Mouse (Mus musculus): Measurements from ENCODE around the gene Card14.
"Not testable (repeated sequence)": the region's sequence is repeated elsewhere in the genome, so short reads cannot be mapped to it uniquely, and the experiment has no call there.

Card14 gene

GRCm38 (mm10) chr11:119362769-119363533 is 55.4 kb downstream of the Card14 start:
- DNase-seq: no peak

- DNase-seq: peak; percentile 63
Observed at GRCm38 (mm10) chr11:119363534-119364145, 56.1 kb downstream of the Card14 start.

GRCm38 (mm10) chr11:119375425-119375824 is 67.9 kb downstream of the Card14 start:
- DNase-seq: no peak

DNA sequence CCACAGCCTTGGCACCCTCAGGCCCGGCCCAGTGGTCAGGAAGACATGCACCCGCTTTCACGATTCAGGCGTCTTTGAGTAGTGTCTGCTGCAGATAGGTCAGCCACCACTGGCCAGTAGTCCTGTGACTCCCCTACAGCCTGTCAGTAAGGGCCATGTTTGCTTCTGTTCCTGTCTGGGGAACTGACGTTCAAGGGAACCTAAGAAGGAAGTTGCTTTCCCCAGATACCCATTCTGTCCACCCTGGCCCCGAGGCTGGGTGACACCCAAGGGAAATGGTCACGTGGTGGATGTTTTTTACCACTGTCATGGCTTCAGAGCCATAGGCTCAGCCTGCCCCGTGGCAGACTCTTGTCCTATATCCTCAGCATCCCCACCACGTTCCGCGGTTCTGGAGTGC is 69.8 kb downstream of the Card14 start:
- no peak for DNase-seq

DNA sequence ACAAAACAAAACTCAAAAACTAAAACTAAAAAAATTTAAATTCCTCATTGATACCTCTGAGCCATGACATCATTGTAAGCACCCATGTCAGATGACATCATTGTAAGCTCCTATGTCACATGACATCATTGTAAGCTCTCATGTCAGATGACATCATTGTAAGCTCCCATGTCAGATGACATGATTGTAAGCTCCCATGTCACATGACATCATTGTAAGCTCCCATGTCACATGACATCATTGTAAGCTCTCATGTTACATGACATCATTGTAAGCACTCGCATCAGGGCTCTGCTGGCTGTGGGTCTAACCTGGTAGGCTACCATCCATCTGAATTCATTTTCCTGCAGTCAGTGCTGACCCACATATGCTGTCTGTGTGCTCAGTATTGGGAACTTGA is 71.0 kb downstream of the Card14 start:
- no peak for DNase-seq

GRCm38 (mm10) chr11:119381631-119382337 is 74.2 kb downstream of the Card14 start:
- no peak for DNase-seq

GRCm38 (mm10) chr11:119382338-119382850 is 74.8 kb downstream of the Card14 start:
- no peak for DNase-seq

GRCm38 (mm10) chr11:119384904-119385303 is 77.3 kb downstream of the Card14 start:
- DNase-seq: no peak

GRCm38 (mm10) chr11:119386306-119386705 is 78.7 kb downstream of the Card14 start:
- no peak for DNase-seq

DNA sequence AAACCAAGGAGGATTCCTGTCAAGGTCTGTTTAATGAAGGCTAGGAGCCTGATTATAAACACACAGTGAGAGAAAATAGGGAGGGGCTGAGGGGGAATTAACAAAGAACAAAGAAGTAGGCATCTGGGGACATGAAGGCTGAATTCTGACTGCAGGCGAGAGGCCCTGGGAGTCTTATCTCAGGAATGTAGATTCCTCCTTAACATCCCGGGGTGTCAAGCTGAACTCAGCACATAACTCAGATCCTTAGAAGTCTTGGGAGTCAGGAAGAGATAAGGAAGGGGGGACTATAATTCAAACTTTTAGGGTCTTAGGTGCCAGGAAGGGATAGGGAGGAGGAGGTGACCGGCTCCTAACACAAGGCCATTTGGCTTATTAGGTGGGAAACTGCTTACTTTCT is 79.7 kb downstream of the Card14 start:
- DNase-seq: not testable (repeated sequence)

DNA sequence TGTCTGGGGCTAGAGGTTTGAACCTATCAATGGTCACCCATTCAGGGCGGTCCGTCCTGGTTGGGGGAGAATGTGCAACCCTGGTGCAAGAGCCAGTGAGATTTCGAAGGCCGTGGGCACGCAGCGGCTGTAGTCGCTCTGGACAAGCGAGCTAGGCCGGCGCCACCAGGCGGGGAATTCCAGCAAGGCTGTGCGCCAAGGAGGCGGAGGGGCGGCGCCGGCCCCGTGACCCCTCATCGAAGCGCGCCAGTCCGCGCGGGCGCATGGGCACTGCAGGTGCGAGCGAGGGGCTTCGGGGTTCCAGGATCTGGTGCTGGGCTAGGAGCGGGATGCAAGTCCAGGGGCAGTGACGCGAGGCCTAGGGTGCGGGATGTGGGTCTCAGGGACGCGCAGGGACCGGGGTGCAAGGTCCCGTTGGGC is 82.3 kb downstream of the Card14 start:
- DNase-seq: peak; percentile 39

GRCm38 (mm10) chr11:119390271-119391231 is 83.0 kb downstream of the Card14 start:
- DNase-seq: peak; percentile 15

DNA sequence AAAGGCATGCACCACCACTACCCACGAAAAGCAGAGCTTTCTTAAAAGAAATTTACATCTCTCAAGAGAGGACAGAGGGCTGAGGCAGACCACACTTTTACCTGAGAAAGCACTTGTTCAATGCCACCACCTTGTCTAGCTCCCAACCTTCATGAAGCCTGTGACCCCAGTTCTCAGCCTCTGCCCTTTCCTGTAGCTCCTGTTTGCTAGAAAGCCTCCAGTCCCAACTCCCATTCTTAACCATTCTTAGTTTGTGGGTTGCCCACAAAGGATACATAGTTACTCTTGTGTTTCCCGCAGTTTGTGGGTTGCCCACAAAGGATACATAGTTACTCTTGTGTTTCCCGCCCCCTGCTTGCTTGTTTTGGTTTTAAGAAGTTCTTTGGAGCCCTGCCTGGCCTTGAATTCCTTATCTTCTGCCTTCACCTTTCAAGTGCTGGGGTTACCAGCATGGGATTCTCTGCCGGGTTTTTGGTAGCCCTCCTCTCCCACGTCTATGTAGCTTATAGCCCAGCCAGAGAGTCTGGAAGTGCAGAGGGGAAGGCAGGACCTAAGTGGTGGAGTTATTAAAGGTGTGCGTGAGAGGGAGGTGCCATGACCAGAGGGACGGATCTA is 83.9 kb downstream of the Card14 start:
- no peak for DNase-seq

- DNase-seq: no peak
Observed at GRCm38 (mm10) chr11:119392001-119392614, 84.5 kb downstream of the Card14 start.

- no peak for DNase-seq
Observed at GRCm38 (mm10) chr11:119392800-119393482, 85.4 kb downstream of the Card14 start, which contains the start of gene Rnf213. TSS of gene Rnf213 (plus strand) at chr11:119393100.

DNA sequence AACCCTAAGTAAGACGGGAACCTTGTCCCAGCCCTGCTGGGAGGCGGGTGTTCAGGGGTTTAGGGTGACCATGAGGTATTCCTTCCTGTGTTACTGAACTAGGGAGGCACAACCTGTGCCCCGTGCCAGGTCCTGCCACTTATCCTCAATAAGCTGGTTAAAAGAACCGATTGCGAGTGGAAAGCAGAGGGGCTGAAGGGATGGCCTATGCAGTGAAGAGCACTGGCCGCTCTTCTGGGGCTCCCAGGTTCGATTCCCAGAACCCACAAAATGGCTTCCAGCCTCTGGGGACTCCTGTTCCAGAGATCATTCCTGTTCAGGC is 85.9 kb downstream of the Card14 start:
- no peak for DNase-seq

DNA sequence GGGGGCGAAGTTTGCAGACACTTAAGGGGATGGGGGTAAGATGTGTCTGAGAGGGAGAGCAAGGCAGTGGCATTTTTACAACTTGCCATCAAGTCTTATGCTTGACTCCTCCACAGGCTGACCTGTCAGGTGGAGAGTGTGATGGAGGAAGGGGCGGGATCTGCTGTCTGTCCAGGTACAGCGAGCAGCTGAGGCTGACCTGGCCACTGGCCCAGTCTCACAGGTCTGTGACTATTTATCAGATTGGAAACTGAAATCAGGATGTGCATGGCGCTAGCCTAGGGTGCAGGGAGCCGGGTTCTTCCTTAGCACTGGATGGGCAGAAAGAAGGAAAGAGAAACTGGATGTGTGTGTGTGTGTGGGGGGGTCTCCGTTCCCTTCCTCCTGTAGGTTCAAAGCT is 86.6 kb downstream of the Card14 start:
- DNase-seq: no peak

Data from cerebellum, adult 11 months (tissue).